Comparison of ENCODE assay signal across 24 mouse cellular contexts in the genomic region with DNA sequence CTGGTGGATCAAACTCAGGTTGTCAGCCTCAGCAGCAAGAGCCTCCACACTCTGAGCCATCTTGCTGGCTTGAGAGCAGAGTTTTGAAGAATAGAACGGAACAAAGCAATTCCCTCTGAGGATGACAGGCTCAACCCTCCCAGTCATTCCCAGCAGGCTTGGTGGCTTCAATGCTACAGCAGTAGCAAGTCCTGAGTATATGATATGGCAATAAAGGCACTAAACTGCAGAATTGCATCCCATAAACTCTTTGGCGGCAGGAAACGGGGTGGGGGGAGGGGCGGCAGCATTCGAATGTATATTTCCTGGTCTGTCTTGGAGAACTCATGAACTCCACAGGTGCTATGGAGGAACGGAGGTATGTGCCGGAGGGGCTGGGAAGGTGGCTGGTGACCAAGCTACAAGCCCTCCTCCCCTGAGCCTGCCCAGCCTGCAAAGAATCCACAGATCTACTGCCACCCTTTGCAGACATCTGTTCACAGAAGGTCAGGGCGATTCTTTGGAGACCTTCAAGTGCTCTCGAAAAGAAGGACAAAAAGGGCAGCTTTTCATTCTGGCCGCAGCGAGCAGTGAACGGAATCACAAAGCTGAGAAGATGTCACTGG. TPM values are rescaled to one million over a fixed set of nuclear protein-coding genes. Genes with fewer than 3 reads are reported as not detected.
DNase-seq lines count a peak whose midpoint lies in the region; ATAC-seq lines count a peak whose summit lies in the region.
"Had no signal": no experiment of that assay in that cellular context is flagged by ENCODE, and none has a peak within 500 bp of the region (broad histone marks: within the 10 kb centered on the region; RNA-seq: fewer than 3 reads in every experiment).

No protein-coding gene starts in this region.

- 0 out of 2 replicates have a peak overlapping the region, but pooled peaks have one; percentile 11 for H3K9ac ChIP-seq in hindbrain, embryonic 14.5 days
- H3K9ac ChIP-seq in hindbrain, embryonic 13.5 days = no peak overlapping the region
- no peak overlapping the region for H3K9ac ChIP-seq in intestine, embryonic 14.5 days (ENCODE audit: low read length)
- H3K9ac ChIP-seq: embryonic facial prominence, embryonic 12.5 days; forebrain, embryonic 12.5 days; limb, embryonic 15.5 days; liver, embryonic 14.5 days; lung, embryonic 14.5 days; neural tube, embryonic 13.5 days had no signal

- H3K36me3 ChIP-seq in hindbrain, embryonic 14.5 days (replicated peaks; ENCODE audit: control insufficient read depth, insufficient read depth) = no peaks in the 10 kb centered on the region
- no peaks in the 10 kb centered on the region for H3K36me3 ChIP-seq in hindbrain, embryonic 13.5 days
- no peaks in the 10 kb centered on the region for H3K36me3 ChIP-seq in intestine, embryonic 14.5 days (ENCODE audit: control insufficient read depth, insufficient read depth, low read length)
- peaks cover 10% of the 10 kb centered on the region for H3K36me3 ChIP-seq in limb, embryonic 10.5 days
- H3K36me3 ChIP-seq: embryonic facial prominence, embryonic 12.5 days; forebrain, embryonic 12.5 days; limb, embryonic 15.5 days; neural tube, embryonic 13.5 days had no signal

- H3K4me2 ChIP-seq in hindbrain, embryonic 14.5 days (replicated peaks) = no peak overlapping the region
- no peak overlapping the region for H3K4me2 ChIP-seq in hindbrain, embryonic 13.5 days
- H3K4me2 ChIP-seq in intestine, embryonic 14.5 days (ENCODE audit: low read length) = peak overlapping the region; percentile 32
- H3K4me2 ChIP-seq: embryonic facial prominence, embryonic 12.5 days; forebrain, embryonic 12.5 days; limb, embryonic 15.5 days; neural tube, embryonic 13.5 days had no signal

- no peaks in the 10 kb centered on the region for H3K27me3 ChIP-seq in hindbrain, embryonic 14.5 days (ENCODE audit: control insufficient read depth, insufficient read depth, low read length)
- no peaks in the 10 kb centered on the region for H3K27me3 ChIP-seq in hindbrain, embryonic 13.5 days
- no peaks in the 10 kb centered on the region for H3K27me3 ChIP-seq in intestine, embryonic 14.5 days (replicated peaks; ENCODE audit: control insufficient read depth, insufficient read depth, low read length)
- no peaks in the 10 kb centered on the region for H3K27me3 ChIP-seq in limb, embryonic 10.5 days (ENCODE audit: low read depth, poor library complexity, severe bottlenecking)
- H3K27me3 ChIP-seq: embryonic facial prominence, embryonic 12.5 days; forebrain, embryonic 12.5 days; limb, embryonic 15.5 days; neural tube, embryonic 13.5 days had no signal

- WGBS in hindbrain, embryonic 14.5 days = 57% methylated on average over 12 of the region's 12 CpGs
- WGBS in hindbrain, embryonic 13.5 days = 57% methylated on average over 12 of the region's 12 CpGs
- 36% methylated on average over 12 of the region's 12 CpGs for WGBS in intestine, embryonic 14.5 days
- 49% methylated on average over 12 of the region's 12 CpGs for WGBS in limb, embryonic 10.5 days

- intact Hi-C loops in left cerebral cortex, postnatal 4 days (cut with DNase I) = no loop called here

- H3K4me1 ChIP-seq in hindbrain, embryonic 14.5 days (replicated peaks; ENCODE audit: control insufficient read depth, insufficient read depth, low read length) = peaks cover 6% of the 10 kb centered on the region; the same call in 1 of the 2 replicates
- H3K4me1 ChIP-seq in hindbrain, embryonic 13.5 days (replicated peaks) = 0 out of 2 replicates have a peak, but pooled peaks cover 10% of the 10 kb centered on the region
- H3K4me1 ChIP-seq in intestine, embryonic 14.5 days (replicated peaks; ENCODE audit: control insufficient read depth, insufficient read depth, low read length) = peaks cover 5% of the 10 kb centered on the region; the same call in 1 of the 2 replicates
- peaks cover 21% of the 10 kb centered on the region for H3K4me1 ChIP-seq in limb, embryonic 10.5 days
- H3K4me1 ChIP-seq: embryonic facial prominence, embryonic 12.5 days; megakaryocyte, embryonic 14.5 days had no signal

- ATAC-seq in hindbrain, embryonic 14.5 days (ENCODE audit: low FRiP score) = no peak
- no peak for ATAC-seq in hindbrain, embryonic 13.5 days (ENCODE audit: low FRiP score)
- peak; percentile 85 for ATAC-seq in intestine, embryonic 14.5 days (replicated peaks; ENCODE audit: low FRiP score, low TSS enrichment, low read depth)

- no peaks in the 10 kb centered on the region for H3K9me3 ChIP-seq in hindbrain, embryonic 14.5 days (ENCODE audit: control insufficient read depth, low read length)
- no peaks in the 10 kb centered on the region for H3K9me3 ChIP-seq in hindbrain, embryonic 13.5 days
- H3K9me3 ChIP-seq in intestine, embryonic 14.5 days (ENCODE audit: control insufficient read depth, low read length) = no peaks in the 10 kb centered on the region
- H3K9me3 ChIP-seq in limb, embryonic 10.5 days (replicated peaks) = no peaks in the 10 kb centered on the region
- H3K9me3 ChIP-seq: embryonic facial prominence, embryonic 12.5 days; forebrain, embryonic 12.5 days; limb, embryonic 15.5 days; megakaryocyte, embryonic 14.5 days; neural tube, embryonic 13.5 days had no signal

- no peak overlapping the region for H3K4me3 ChIP-seq in hindbrain, embryonic 14.5 days (replicated peaks; ENCODE audit: low read length)
- H3K4me3 ChIP-seq in hindbrain, embryonic 13.5 days = no peak overlapping the region
- no peak overlapping the region for H3K4me3 ChIP-seq in intestine, embryonic 14.5 days (ENCODE audit: low read depth, low read length)
- no peak overlapping the region for H3K4me3 ChIP-seq in limb, embryonic 10.5 days
- H3K4me3 ChIP-seq: embryonic facial prominence, embryonic 12.5 days; forebrain, embryonic 12.5 days; limb, embryonic 15.5 days; megakaryocyte, embryonic 14.5 days; neural tube, embryonic 13.5 days had no signal

- no peak overlapping the region for H3K27ac ChIP-seq in hindbrain, embryonic 14.5 days
- no peak overlapping the region for H3K27ac ChIP-seq in hindbrain, embryonic 13.5 days
- peak overlapping the region; percentile 74 for H3K27ac ChIP-seq in intestine, embryonic 14.5 days (ENCODE audit: low read depth)
- peak overlapping the region; percentile 8 for H3K27ac ChIP-seq in limb, embryonic 10.5 days
- H3K27ac ChIP-seq: embryonic facial prominence, embryonic 12.5 days; forebrain, embryonic 12.5 days; limb, embryonic 15.5 days; liver, embryonic 14.5 days; neural tube, embryonic 13.5 days had no signal

- peak; percentile 27 for DNase-seq in embryo, embryonic 10 days (ENCODE audit: low spot score)
- no peak for DNase-seq in embryo, embryonic 10.5 days (ENCODE audit: low spot score)
- DNase-seq in hindbrain, embryonic 14.5 days (ENCODE audit: low spot score) = no peak
- peak; percentile 79 for DNase-seq in intestine, embryonic 14.5 days (ENCODE audit: low spot score)
- DNase-seq in limb, embryonic 10.5 days (ENCODE audit: low spot score) = no peak
- no peak for DNase-seq in urinary bladder, postnatal 25 days (ENCODE audit: low spot score)
- no peak for DNase-seq in left cerebral cortex, postnatal 4 days
- DNase-seq: cerebellum, adult 11 months; gastrocnemius, postnatal 36 days; kidney, adult 18-20 months; kidney, postnatal 14 days; layer of hippocampus, postnatal 36 days; lung, postnatal 36 days; thymus, adult 18-20 months; thymus, postnatal 4 days had no signal

RNA-seq across cellular contexts. Expression of gene Greb1, which starts 48.3 kb away (rescaled TPM):
- 0.88 and 1.4 TPM in 2 replicates for polyA plus RNA-seq in hindbrain, embryonic 14.5 days (2014; fragmentation: Nextera tagmentation; extraction: Ambion mirVana)
- 1.5 and 2.5 TPM in 2 replicates for polyA plus RNA-seq in hindbrain, embryonic 13.5 days (2015; fragmentation: Nextera tagmentation; extraction: Ambion mirVana)
- polyA plus RNA-seq in intestine, embryonic 14.5 days (2014; fragmentation: Nextera tagmentation; extraction: Ambion mirVana) = 8.1 and 9.5 TPM in 2 replicates
- 16.9 and 17.4 TPM in 2 replicates for polyA plus RNA-seq in limb, embryonic 10.5 days (2016; fragmentation: Nextera tagmentation; extraction: Ambion mirVana)
- under 1 TPM; 0.84 to 0.97 TPM for total RNA-seq in left cerebral cortex, postnatal 4 days (2021)
- total RNA-seq: hematopoietic stem cell, adult 5-6 weeks had no signal

RNA-seq across cellular contexts. Expression of gene E2f6, which starts 58.4 kb away (rescaled TPM):
- polyA plus RNA-seq in hindbrain, embryonic 14.5 days (2014; fragmentation: Nextera tagmentation; extraction: Ambion mirVana) = 32.5 and 36.2 TPM in 2 replicates
- polyA plus RNA-seq in hindbrain, embryonic 13.5 days (2015; fragmentation: Nextera tagmentation; extraction: Ambion mirVana) = 35.5 and 37.5 TPM in 2 replicates
- polyA plus RNA-seq in intestine, embryonic 14.5 days (2014; fragmentation: Nextera tagmentation; extraction: Ambion mirVana) = 50.8 and 52.6 TPM in 2 replicates
- polyA plus RNA-seq in limb, embryonic 10.5 days (2016; fragmentation: Nextera tagmentation; extraction: Ambion mirVana) = 67.3 and 67.5 TPM in 2 replicates
- total RNA-seq in left cerebral cortex, postnatal 4 days (2021) = 10 to 100 TPM; 19.2 to 21.9 TPM

Comparison
In these comparisons a context has a peak if more than half of its experiments do, and no peak if none do; other contexts are left out.
1. DNase-seq: peak in embryo, embryonic 10 days (single experiment) and intestine, embryonic 14.5 days (single experiment); none in embryo, embryonic 10.5 days (single experiment), hindbrain, embryonic 14.5 days (single experiment), limb, embryonic 10.5 days (single experiment), urinary bladder, postnatal 25 days (single experiment) and left cerebral cortex, postnatal 4 days (single experiment).
2. H3K27ac ChIP-seq: peak in intestine, embryonic 14.5 days (single experiment) and limb, embryonic 10.5 days (single experiment); none in hindbrain, embryonic 14.5 days (single experiment) and hindbrain, embryonic 13.5 days (single experiment).